Mouse (Mus musculus): ENCODE results near the gene Flrt3.

GRCm38 (mm10) chr2:140670457-140670856 is 812 bp downstream of the Flrt3 start:
- TF ChIP-seq CTCF (IDR thresholded peaks at IDR 0.05; ENCODE audit: borderline replicate concordance, insufficient read depth, low read length) (no peak), POLR2A (IDR thresholded peaks at IDR 0.05; ENCODE audit: low read depth, low read length) (no peak)
